Mouse (Mus musculus) lung, postnatal 0 days (tissue): Measurements from ENCODE around the gene Wls. TPM values are rescaled to one million over a fixed set of nuclear protein-coding genes. Genes with fewer than 3 reads are reported as not detected.

Experiments used
- ATAC-seq: fragments of 200-750 bp; cut with Nextera tagmentation; 2 replicates; pipeline ENCODE4 v1.8.0; 2017; ENCODE audit warnings: moderate library complexity
- DNase-seq: peaks from one replicate; pipeline ENCODE4 v3.0.0-alpha.2; 2016; ENCODE audit warnings: low spot score
- H3K27ac ChIP-seq: fragments of 300-500 bp; sonication (generic); 2 replicates; pipeline ENCODE4 v1.5.1; 2014; ENCODE audit warnings: antibody characterized with exemption, mild to moderate bottlenecking, low read length, mixed read lengths
- H3K27me3 ChIP-seq: fragments of 300-500 bp; sonication (generic); replicated peaks from 2 replicates; pipeline ENCODE4 v1.6.1; 2014; ENCODE audit warnings: low read length, mixed read lengths; ENCODE audit not compliant: insufficient read depth
- H3K36me3 ChIP-seq: fragments of 300-500 bp; sonication (generic); 2 replicates; pipeline ENCODE4 v1.6.1; 2014; ENCODE audit warnings: low read length, mixed read lengths; ENCODE audit not compliant: insufficient read depth
- H3K4me1 ChIP-seq: fragments of 300-500 bp; sonication (generic); 2 replicates; pipeline ENCODE4 v1.6.1; 2014; ENCODE audit warnings: antibody characterized with exemption, low read depth, low read length, mixed read lengths; ENCODE audit not compliant: insufficient read depth
- H3K4me2 ChIP-seq: fragments of 300-500 bp; sonication (generic); replicated peaks from 2 replicates; pipeline ENCODE4 v1.6.1; 2014; ENCODE audit warnings: low read depth, mild to moderate bottlenecking, low read length, moderate library complexity, mixed read lengths
- H3K4me3 ChIP-seq: fragments of 300-500 bp; sonication (generic); 2 replicates; pipeline ENCODE4 v1.5.1; 2014; ENCODE audit warnings: low read depth, low read length
- H3K9ac ChIP-seq: fragments of 300-500 bp; sonication (generic); replicated peaks from 2 replicates; pipeline ENCODE4 v1.6.1; 2014; ENCODE audit warnings: low read depth, mild to moderate bottlenecking
- H3K9me3 ChIP-seq: fragments of 300-500 bp; sonication (generic); 2 replicates; pipeline ENCODE4 v1.6.1; 2016; ENCODE audit warnings: low read length, mixed read lengths
- CTCF ChIP-seq: IDR thresholded peaks from 2 replicates; pipeline ENCODE4 v1.5.1; 2016; ENCODE audit warnings: antibody characterized with exemption, mild to moderate bottlenecking
- EP300 ChIP-seq: IDR thresholded peaks from 2 replicates; pipeline ENCODE4 v1.6.1; 2016; ENCODE audit warnings: antibody characterized with exemption, mild to moderate bottlenecking, control low read depth
- WGBS: fragments of 180-500 bp; shearing (Covaris S2); extraction: QIAGEN DNeasy Blood & Tissue Kit; methylation state at CpG from one replicate; pipeline ENCODE4 v1.1.7; 2014; 5-methylcytosine and 5-hydroxymethylcytosine counted together
- polyA plus RNA-seq: library from polyadenylated mRNA; unstranded; fragments of >200 nt; fragmentation: Nextera tagmentation; extraction: Ambion mirVana; gene quantifications from 2 replicates; pipeline ENCODE4 v1.2.1, GENCODE M21; 2015

Wls gene
- polyA plus RNA-seq, 1 experiment from 2014 or later, result 172 TPM

DNA sequence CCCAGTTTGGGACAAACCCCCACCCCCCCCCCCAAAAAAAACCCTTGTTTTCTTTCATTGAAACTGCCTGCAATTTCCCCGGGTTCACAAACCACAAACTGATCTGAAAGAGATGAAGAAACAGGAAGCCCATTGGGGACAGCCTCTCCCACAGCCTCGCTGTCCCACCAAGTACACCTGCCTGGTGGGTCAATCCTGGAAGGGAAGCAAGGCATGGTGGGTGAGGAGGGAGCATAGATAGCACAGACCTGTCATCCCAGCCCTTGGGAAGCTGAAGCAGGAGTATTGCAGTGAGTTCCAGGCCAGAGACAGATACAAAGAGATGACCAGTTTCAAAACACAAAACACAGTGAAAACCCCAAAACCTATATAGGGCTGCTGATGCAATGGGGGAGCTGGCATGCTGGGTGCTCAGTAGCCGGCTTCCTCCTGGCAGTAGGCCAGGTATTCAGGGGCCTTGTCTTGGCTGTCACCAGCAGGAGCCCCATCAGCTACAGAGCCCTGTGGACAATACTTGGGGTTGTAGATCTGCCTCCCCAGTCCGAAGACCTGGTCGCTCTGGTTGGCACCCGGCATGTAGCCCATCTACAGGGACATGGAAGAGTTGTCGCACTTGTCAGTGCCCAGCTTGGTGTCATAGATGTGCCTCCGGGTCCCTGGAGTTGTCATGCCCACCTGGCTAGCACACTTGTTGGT, 51.7 kb downstream of the Wls start:
- H3K9ac ChIP-seq, result no peak overlapping the region
- no peak for DNase-seq
- no peak overlapping the region for H3K27ac ChIP-seq
- no peaks in the 10 kb centered on the region for H3K27me3 ChIP-seq
- ATAC-seq, result no peak
- H3K4me1 ChIP-seq, result no peaks in the 10 kb centered on the region
- H3K9me3 ChIP-seq, result no peaks in the 10 kb centered on the region
- H3K36me3 ChIP-seq, result no peaks in the 10 kb centered on the region
- no peak for TF ChIP-seq EP300
- TF ChIP-seq CTCF, result no peak
- no peak overlapping the region for H3K4me2 ChIP-seq
- no peak overlapping the region for H3K4me3 ChIP-seq
- 85% methylated on average over 8 of the region's 8 CpGs for WGBS

DNA sequence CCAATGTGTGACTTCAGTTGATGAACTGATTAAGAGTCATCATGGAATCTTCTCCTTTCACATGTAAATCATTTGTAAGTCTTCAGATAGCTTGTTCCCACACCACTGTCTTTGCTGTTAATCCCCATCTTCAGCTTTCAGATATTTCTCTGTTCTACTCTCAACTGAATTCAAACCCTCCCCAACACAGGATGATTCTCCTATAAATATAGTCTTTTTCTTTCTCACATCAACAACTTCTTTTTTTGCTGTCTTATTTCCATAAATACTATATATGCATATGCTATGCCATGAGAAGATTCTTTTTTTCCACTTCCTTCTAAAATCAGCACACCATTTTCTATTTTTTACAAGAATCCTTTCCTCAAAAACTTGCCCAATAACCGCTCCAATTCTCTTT, 67.9 kb downstream of the Wls start:
- Histone ChIP-seq H3K4me3 (no peak overlapping the region), H3K9me3 (no peaks in the 10 kb centered on the region), H3K4me1 (no peaks in the 10 kb centered on the region), H3K27ac (no peak overlapping the region), H3K27me3 (no peaks in the 10 kb centered on the region), H3K4me2 (no peak overlapping the region), H3K9ac (no peak overlapping the region), H3K36me3 (peaks cover 9% of the 10 kb centered on the region)
- ATAC-seq, result no peak
- no peak for DNase-seq
- TF ChIP-seq CTCF, result no peak
- no peak for TF ChIP-seq EP300
- 83% methylated on average over 1 of the region's 1 CpGs for WGBS

DNA sequence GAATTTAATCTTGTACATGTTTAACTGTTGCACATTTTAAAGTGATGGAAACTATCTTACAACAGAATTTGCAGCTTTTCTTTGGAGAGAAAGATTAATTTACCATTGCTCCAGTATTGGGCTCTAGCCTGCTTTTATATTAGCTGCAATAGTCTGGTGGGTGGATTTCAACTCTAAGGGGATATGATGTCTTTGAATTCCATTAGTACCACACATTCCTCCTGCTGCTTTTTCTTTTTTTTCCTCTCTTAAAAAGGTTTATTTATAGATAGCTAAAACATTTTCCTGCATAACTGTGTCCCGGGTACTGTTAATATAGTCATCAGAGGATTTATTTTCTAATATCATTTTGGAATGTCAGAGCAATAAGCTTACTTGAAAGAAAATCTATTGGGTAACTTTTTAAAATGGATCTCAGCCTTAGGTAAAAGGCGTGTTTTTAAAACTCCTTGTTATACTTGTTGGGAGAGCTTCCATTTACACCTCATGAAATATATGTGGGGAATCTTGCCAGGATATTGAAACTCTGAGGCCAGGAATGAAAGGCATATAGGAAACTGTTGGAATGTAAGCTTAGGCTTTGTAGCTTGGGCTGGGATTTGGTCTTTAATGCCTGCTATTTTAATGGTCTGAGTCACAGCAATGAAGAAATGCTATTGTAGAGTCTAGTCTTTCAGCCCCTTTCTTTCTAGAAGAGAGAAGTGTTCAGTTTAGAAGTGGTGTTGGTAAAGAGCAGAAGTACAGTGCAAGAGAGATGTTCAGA, 78.0 kb downstream of the Wls start:
- H3K27ac ChIP-seq, result no peak overlapping the region
- no peak for TF ChIP-seq EP300
- no peak for ATAC-seq
- no peak overlapping the region for H3K4me2 ChIP-seq
- no peaks in the 10 kb centered on the region for H3K27me3 ChIP-seq
- WGBS, result 72% methylated on average over 2 of the region's 2 CpGs
- no peak overlapping the region for H3K9ac ChIP-seq
- no peak for DNase-seq
- H3K36me3 ChIP-seq, result peaks cover 5% of the 10 kb centered on the region; the same call in 1 of the 2 replicates
- no peak overlapping the region for H3K4me3 ChIP-seq
- no peaks in the 10 kb centered on the region for H3K9me3 ChIP-seq
- H3K4me1 ChIP-seq, result no peaks in the 10 kb centered on the region

Other genes with a start within 250 kb of the Wls start
- not detected in 2 replicates for gene Rpe65, start 240.5 kb upstream of the Wls start, polyA plus RNA-seq